Mouse (Mus musculus): ENCODE results near the gene Tyw5. TPM values are rescaled to one million over a fixed set of nuclear protein-coding genes. Genes with fewer than 3 reads are reported as not detected.

The Tyw5 gene
- total and polyA plus RNA-seq, 3 experiments, result 20.3 to 50.1 (median 21.0) TPM

GRCm38 (mm10) chr1:57358546-57358945 lies 48.4 kb downstream of the Tyw5 start:
- Histone ChIP-seq H3K4me2 (ENCODE audit: insufficient read depth, low read depth, poor library complexity, severe bottlenecking) (no peak overlapping the region), H3K27me3 (replicated peaks) (no peaks in the 10 kb centered on the region), H3K36me3 (replicated peaks in 1 of 2; ENCODE audit: control insufficient read depth in 1 of 2, insufficient read depth in 1 of 2, low read length in 1 of 2) (peaks cover 0 to 24% of the 10 kb centered on the region in 2 experiments), H3K27ac (ENCODE audit: insufficient read depth, low read depth) (no peak overlapping the region), H3K79me2 (replicated peaks; ENCODE audit: control insufficient read depth, extremely low read depth, insufficient read depth, poor library complexity, severe bottlenecking) (no peaks in the 10 kb centered on the region), H3K9me3 (replicated peaks; ENCODE audit: low read length) (no peaks in the 10 kb centered on the region), H3K4me1 (ENCODE audit: control insufficient read depth in 1 of 2, insufficient read depth in 2 of 2) (no peaks in the 10 kb centered on the region), H3K4me3 (replicated peaks in 1 of 3; ENCODE audit: low read depth in 2 of 3, low read length in 2 of 3, poor library complexity in 1 of 3) (no peak overlapping the region), H3K9ac (ENCODE audit: insufficient read depth, low read depth) (no peak overlapping the region)
- dilution Hi-C loops (cut with MboI; ENCODE audit: extremely low pct_ligation_motif_present, extremely low pct_unique_long_range_greater_than_20kb, low sequenced_read_pairs), result no loop called here
- no peak for DNase-seq (ENCODE audit: extremely low read depth)
- TF ChIP-seq ZKSCAN1 (IDR thresholded peaks at IDR 0.05; ENCODE audit: borderline replicate concordance, low read depth, low read length) (no peak), TCF12 (IDR thresholded peaks at IDR 0.05; ENCODE audit: low read depth, low read length) (no peak), MYC (IDR thresholded peaks at IDR 0.05; ENCODE audit: low read depth, low read length) (no peak), UBTF (IDR thresholded peaks at IDR 0.05; ENCODE audit: low read depth, low read length) (no peak), MEF2A (IDR thresholded peaks at IDR 0.05; ENCODE audit: borderline replicate concordance, low read depth, low read length) (no peak), POLR2A (IDR thresholded peaks at IDR 0.05; ENCODE audit: low read depth, low read length) (no peak), EP300 (IDR thresholded peaks at IDR 0.05; ENCODE audit: low read length) (no peak), MAZ (IDR thresholded peaks at IDR 0.05; ENCODE audit: low read depth, low read length) (no peak), CTCF (conservative IDR thresholded peaks at IDR 0.05 in 1 of 2, IDR thresholded peaks at IDR 0.05 in 1 of 2; ENCODE audit: low read depth in 2 of 2, low read length in 2 of 2) (no peak), JUND (conservative IDR thresholded peaks at IDR 0.05; ENCODE audit: low read depth, low read length) (no peak), MAX (IDR thresholded peaks at IDR 0.05; ENCODE audit: low read length) (no peak), HCFC1 (IDR thresholded peaks at IDR 0.05; ENCODE audit: low read depth, low read length) (no peak), USF2 (conservative IDR thresholded peaks at IDR 0.05; ENCODE audit: low read depth, low read length) (no peak), USF1 (IDR thresholded peaks at IDR 0.05; ENCODE audit: low read depth, low read length) (no peak), JUN (IDR thresholded peaks at IDR 0.05; ENCODE audit: insufficient read depth, low read depth, low read length) (no peak), PAX5 (IDR thresholded peaks at IDR 0.05; ENCODE audit: low read length) (no peak), MXI1 (IDR thresholded peaks at IDR 0.05; ENCODE audit: low read depth, low read length) (no peak), MAFK (IDR thresholded peaks at IDR 0.05; ENCODE audit: insufficient replicate concordance, low read length) (no peak), CHD2 (IDR thresholded peaks at IDR 0.05; ENCODE audit: low read length) (no peak), POLR2AphosphoS2 (IDR thresholded peaks at IDR 0.05; ENCODE audit: low read depth, low read length) (no peak)
- in situ Hi-C loops (cut with MboI; ENCODE audit: low pct_ligation_motif_present, low pct_unique_long_range_greater_than_20kb, low sequenced_read_pairs), result no loop called here

GRCm38 (mm10) chr1:57351941-57352340 lies 55.0 kb downstream of the Tyw5 start:
- dilution Hi-C loops (cut with MboI; ENCODE audit: extremely low pct_ligation_motif_present, extremely low pct_unique_long_range_greater_than_20kb, low sequenced_read_pairs) (no loop called here), in situ Hi-C loops (cut with MboI; ENCODE audit: low pct_ligation_motif_present, low pct_unique_long_range_greater_than_20kb, low sequenced_read_pairs) (no loop called here)
- Histone ChIP-seq H3K9me3 (replicated peaks; ENCODE audit: low read length) (no peaks in the 10 kb centered on the region), H3K4me3 (replicated peaks in 1 of 3; ENCODE audit: low read depth in 2 of 3, low read length in 2 of 3, poor library complexity in 1 of 3) (no peak overlapping the region), H3K27ac (ENCODE audit: insufficient read depth, low read depth) (no peak overlapping the region), H3K79me2 (replicated peaks; ENCODE audit: control insufficient read depth, extremely low read depth, insufficient read depth, poor library complexity, severe bottlenecking) (no peaks in the 10 kb centered on the region), H3K27me3 (replicated peaks) (no peaks in the 10 kb centered on the region), H3K36me3 (replicated peaks in 1 of 2; ENCODE audit: control insufficient read depth in 1 of 2, insufficient read depth in 1 of 2, low read length in 1 of 2) (peaks cover 0 to 11% of the 10 kb centered on the region in 2 experiments), H3K4me2 (ENCODE audit: insufficient read depth, low read depth, poor library complexity, severe bottlenecking) (no peak overlapping the region), H3K9ac (ENCODE audit: insufficient read depth, low read depth) (no peak overlapping the region), H3K4me1 (ENCODE audit: control insufficient read depth in 1 of 2, insufficient read depth in 2 of 2) (peaks cover 0 to 2% of the 10 kb centered on the region in 2 experiments; a peak in 1 of 4 replicates)
- no peak for DNase-seq (ENCODE audit: extremely low read depth)
- TF ChIP-seq ELF1 (IDR thresholded peaks at IDR 0.05; ENCODE audit: low read depth, low read length), result no peak
- no peak for TF ChIP-seq EP300 (IDR thresholded peaks at IDR 0.05; ENCODE audit: low read length)
- TF ChIP-seq NRF1 (IDR thresholded peaks at IDR 0.05; ENCODE audit: low read depth, low read length), result no peak
- TF ChIP-seq CTCF (conservative IDR thresholded peaks at IDR 0.05 in 1 of 2, IDR thresholded peaks at IDR 0.05 in 1 of 2; ENCODE audit: low read depth in 2 of 2, low read length in 2 of 2), result no peak
- no peak for TF ChIP-seq BHLHE40 (IDR thresholded peaks at IDR 0.05; ENCODE audit: low read depth, low read length)
- TF ChIP-seq SIN3A (IDR thresholded peaks at IDR 0.05; ENCODE audit: low read length), result no peak
- TF ChIP-seq NELFE (IDR thresholded peaks at IDR 0.05; ENCODE audit: low read depth, low read length), result no peak
